Mouse (Mus musculus) G1E (cell line): ENCODE results near the gene Galm.

Experiments
- CTCF ChIP-seq: IDR thresholded peaks from 2 replicates; pipeline ENCODE4 v1.5.1; 2012; ENCODE audit warnings: low read depth, low read length, inconsistent platforms, mixed read lengths
- GATA1 ChIP-seq: IDR thresholded peaks from 2 replicates; pipeline ENCODE4 v1.6.1; 2012; ENCODE audit warnings: borderline replicate concordance, low read length, inconsistent platforms, mixed read lengths
- POLR2AphosphoS5 ChIP-seq: IDR thresholded peaks from 2 replicates; pipeline ENCODE4 v1.6.1; 2012; ENCODE audit warnings: low read depth, low read length, inconsistent platforms; ENCODE audit not compliant: insufficient replicate concordance
- TAL1 ChIP-seq: conservative IDR thresholded peaks from 2 replicates; pipeline ENCODE4 v1.6.1; 2012; ENCODE audit warnings: low read depth, low read length, inconsistent platforms, mixed read lengths

GRCm38 (mm10) chr17:80120396-80120795, 6.9 kb upstream of the Galm start:
- no peak for TF ChIP-seq POLR2AphosphoS5
- no peak for TF ChIP-seq CTCF
- TF ChIP-seq GATA1, result no peak
- TF ChIP-seq TAL1, result no peak
